Mouse (Mus musculus) erythroblast, embryonic 14.5 days (primary cell): ENCODE data around the gene Pigv.

ENCODE experiments used
- GATA1 ChIP-seq: IDR thresholded peaks from 2 replicates; pipeline ENCODE4 v1.6.1; 2012; ENCODE audit warnings: low read length, inconsistent platforms, mixed read lengths
- TAL1 ChIP-seq: IDR thresholded peaks from 3 replicates; pipeline ENCODE4 v1.6.1; 2012; ENCODE audit warnings: low read length, inconsistent platforms, mixed read lengths

DNA sequence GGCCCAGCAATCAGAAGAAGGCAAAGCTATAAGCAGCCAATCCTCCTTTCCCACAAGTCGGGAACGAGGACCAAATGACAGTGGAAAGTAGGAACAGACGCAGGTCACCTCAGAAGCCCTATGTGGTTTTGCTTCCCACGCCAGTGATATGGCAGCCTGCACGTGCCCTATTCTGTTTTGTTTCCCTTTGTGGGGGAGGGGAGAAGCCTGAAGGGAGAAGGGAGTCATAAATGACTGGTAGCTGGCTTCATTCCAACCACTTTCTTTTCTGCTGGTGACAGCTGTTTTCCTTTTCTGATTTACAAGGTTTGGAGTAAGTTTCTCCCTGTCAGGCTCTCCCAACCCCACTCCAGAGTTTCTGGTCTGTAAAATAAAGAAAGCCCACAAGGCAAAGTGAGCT, 17.8 kb upstream of the Pigv start:
- TF ChIP-seq TAL1 (no peak), GATA1 (no peak)
